Mouse (Mus musculus): ENCODE results near the gene Pde4b. TPM values are rescaled to one million over a fixed set of nuclear protein-coding genes. Genes with fewer than 3 reads are reported as not detected.

Pde4b gene
- polyA plus RNA-seq, 1 experiment from 2014 or later = 11.9 TPM

GRCm38 (mm10) chr4:102606825-102607224, 519.5 kb downstream of the Pde4b start:
- no peak overlapping the region for H3K9ac ChIP-seq (ENCODE audit: low read depth, low read length)
- H3K27ac ChIP-seq = no peak overlapping the region
- ATAC-seq (replicated peaks; ENCODE audit: low FRiP score, low read depth) (no peak), DNase-seq (ENCODE audit: low spot score) (no peak)
- WGBS = 83% methylated on average over 8 of the region's 8 CpGs
- TF ChIP-seq CTCF (IDR thresholded peaks at IDR 0.05; ENCODE audit: low read depth) = no peak
- H3K9me3 ChIP-seq (replicated peaks; ENCODE audit: low read length) = no peaks in the 10 kb centered on the region
- peaks cover 9% of the 10 kb centered on the region; the same call in 1 of the 2 replicates for H3K36me3 ChIP-seq (ENCODE audit: insufficient read depth, low read length)
- H3K4me2 ChIP-seq (ENCODE audit: low read length) = no peak overlapping the region
- H3K27me3 ChIP-seq (ENCODE audit: insufficient read depth, low read length) = no peaks in the 10 kb centered on the region
- H3K4me1 ChIP-seq (replicated peaks; ENCODE audit: insufficient read depth, low read length) = no peaks in the 10 kb centered on the region
- no peak overlapping the region for H3K4me3 ChIP-seq (replicated peaks; ENCODE audit: low read depth, low read length)

GRCm38 (mm10) chr4:102607744-102608416, 520.5 kb downstream of the Pde4b start:
- Histone ChIP-seq H3K4me1 (replicated peaks; ENCODE audit: insufficient read depth, low read length) (no peaks in the 10 kb centered on the region), H3K27me3 (ENCODE audit: insufficient read depth, low read length) (no peaks in the 10 kb centered on the region), H3K4me3 (replicated peaks; ENCODE audit: low read depth, low read length) (no peak overlapping the region), H3K27ac (no peak overlapping the region), H3K4me2 (ENCODE audit: low read length) (no peak overlapping the region), H3K36me3 (ENCODE audit: insufficient read depth, low read length) (peaks cover 3% of the 10 kb centered on the region; the same call in 1 of the 2 replicates), H3K9ac (ENCODE audit: low read depth, low read length) (no peak overlapping the region), H3K9me3 (replicated peaks; ENCODE audit: low read length) (no peaks in the 10 kb centered on the region)
- 80% methylated on average over 7 of the region's 7 CpGs for WGBS
- TF ChIP-seq CTCF (IDR thresholded peaks at IDR 0.05; ENCODE audit: low read depth) = no peak
- no peak for DNase-seq (ENCODE audit: low spot score)
- ATAC-seq (replicated peaks; ENCODE audit: low FRiP score, low read depth) = no peak

DNA sequence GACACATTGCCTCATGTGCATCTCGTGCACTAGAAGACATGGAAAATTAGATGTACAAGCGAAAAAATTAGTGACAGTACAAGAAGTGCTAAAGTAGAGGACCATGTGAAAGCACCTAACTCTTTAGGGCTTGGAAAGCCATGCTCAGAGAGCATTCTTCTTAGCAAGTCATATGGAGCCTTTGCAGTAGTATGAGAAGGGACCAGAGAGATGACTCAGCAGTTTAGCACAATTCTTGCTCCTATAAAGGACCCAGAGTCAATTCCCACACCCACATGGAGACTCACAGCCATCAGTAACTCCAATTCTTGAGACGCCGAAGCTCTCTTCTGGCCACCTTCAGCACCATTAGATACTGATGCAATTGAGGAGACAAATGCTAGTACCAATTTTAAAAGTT, 525.3 kb downstream of the Pde4b start:
- H3K27me3 ChIP-seq (ENCODE audit: insufficient read depth, low read length) = no peaks in the 10 kb centered on the region
- 90% methylated on average over 4 of the region's 4 CpGs for WGBS
- ATAC-seq (replicated peaks; ENCODE audit: low FRiP score, low read depth) = no peak
- H3K4me3 ChIP-seq (replicated peaks; ENCODE audit: low read depth, low read length) = no peak overlapping the region
- no peak overlapping the region for H3K4me2 ChIP-seq (ENCODE audit: low read length)
- no peaks in the 10 kb centered on the region for H3K9me3 ChIP-seq (replicated peaks; ENCODE audit: low read length)
- H3K36me3 ChIP-seq (ENCODE audit: insufficient read depth, low read length) = no peaks in the 10 kb centered on the region
- DNase-seq (ENCODE audit: low spot score) = no peak
- no peak for TF ChIP-seq CTCF (IDR thresholded peaks at IDR 0.05; ENCODE audit: low read depth)
- no peak overlapping the region for H3K9ac ChIP-seq (ENCODE audit: low read depth, low read length)
- H3K4me1 ChIP-seq (replicated peaks; ENCODE audit: insufficient read depth, low read length) = no peaks in the 10 kb centered on the region
- H3K27ac ChIP-seq = no peak overlapping the region

DNA sequence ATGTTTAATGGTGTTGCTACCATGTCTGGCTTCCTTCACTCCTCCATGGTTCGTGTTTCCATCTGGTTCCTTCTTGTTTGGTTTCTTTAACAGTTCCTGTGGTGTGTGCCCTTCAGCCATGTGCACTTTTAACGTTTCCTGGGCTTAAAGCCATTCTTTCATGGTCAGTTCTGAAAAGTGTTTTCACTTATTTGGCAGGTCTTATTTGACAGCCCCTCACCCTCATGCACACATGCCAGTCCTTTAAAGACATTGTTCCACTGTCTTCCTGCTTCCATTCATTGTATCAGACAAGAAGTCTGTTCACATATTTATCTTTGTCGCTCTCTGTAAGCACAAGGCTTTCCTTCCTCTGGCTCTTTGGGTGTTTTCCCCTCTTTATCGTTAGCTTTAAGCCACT, 530.4 kb downstream of the Pde4b start:
- Histone ChIP-seq H3K4me3 (replicated peaks; ENCODE audit: low read depth, low read length) (no peak overlapping the region), H3K27ac (no peak overlapping the region), H3K4me2 (ENCODE audit: low read length) (no peak overlapping the region), H3K4me1 (replicated peaks; ENCODE audit: insufficient read depth, low read length) (no peaks in the 10 kb centered on the region), H3K27me3 (ENCODE audit: insufficient read depth, low read length) (no peaks in the 10 kb centered on the region), H3K9me3 (replicated peaks; ENCODE audit: low read length) (no peaks in the 10 kb centered on the region), H3K9ac (ENCODE audit: low read depth, low read length) (no peak overlapping the region), H3K36me3 (ENCODE audit: insufficient read depth, low read length) (no peaks in the 10 kb centered on the region)
- TF ChIP-seq CTCF (IDR thresholded peaks at IDR 0.05; ENCODE audit: low read depth) = no peak
- ATAC-seq (replicated peaks; ENCODE audit: low FRiP score, low read depth) (no peak), DNase-seq (ENCODE audit: low spot score) (no peak)
- 67% methylated on average over 4 of the region's 4 CpGs for WGBS

DNA sequence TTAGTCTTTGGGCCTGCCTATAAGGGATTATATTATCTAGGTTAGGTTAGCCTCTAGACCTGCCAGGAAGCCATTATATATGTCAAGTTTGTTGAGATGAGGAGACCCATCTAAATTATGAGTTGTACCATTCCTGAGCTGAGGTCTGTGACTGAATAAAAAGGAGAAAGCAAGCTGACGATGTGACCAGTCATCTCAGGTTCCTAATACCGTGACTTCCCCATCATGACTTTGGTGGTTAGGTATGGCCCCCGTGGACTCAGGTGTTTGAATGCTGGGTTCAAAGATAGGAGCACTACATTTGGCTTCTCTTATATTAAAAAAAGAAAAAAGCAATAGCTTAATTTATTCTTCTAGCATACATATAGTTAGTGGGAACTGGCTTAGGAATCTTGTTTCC, 531.3 kb downstream of the Pde4b start:
- DNase-seq (ENCODE audit: low spot score) (no peak), ATAC-seq (replicated peaks; ENCODE audit: low FRiP score, low read depth) (no peak)
- Histone ChIP-seq H3K9me3 (replicated peaks; ENCODE audit: low read length) (no peaks in the 10 kb centered on the region), H3K4me1 (replicated peaks; ENCODE audit: insufficient read depth, low read length) (no peaks in the 10 kb centered on the region), H3K4me3 (replicated peaks; ENCODE audit: low read depth, low read length) (no peak overlapping the region), H3K36me3 (ENCODE audit: insufficient read depth, low read length) (no peaks in the 10 kb centered on the region), H3K9ac (ENCODE audit: low read depth, low read length) (no peak overlapping the region), H3K4me2 (ENCODE audit: low read length) (no peak overlapping the region), H3K27me3 (ENCODE audit: insufficient read depth, low read length) (no peaks in the 10 kb centered on the region), H3K27ac (no peak overlapping the region)
- 98% methylated on average over 3 of the region's 3 CpGs for WGBS
- no peak for TF ChIP-seq CTCF (IDR thresholded peaks at IDR 0.05; ENCODE audit: low read depth)

GRCm38 (mm10) chr4:102620179-102620910, 533.0 kb downstream of the Pde4b start:
- TF ChIP-seq CTCF (IDR thresholded peaks at IDR 0.05; ENCODE audit: low read depth) = no peak
- Histone ChIP-seq H3K4me2 (ENCODE audit: low read length) (no peak overlapping the region), H3K4me3 (replicated peaks; ENCODE audit: low read depth, low read length) (no peak overlapping the region), H3K9ac (ENCODE audit: low read depth, low read length) (no peak overlapping the region), H3K4me1 (replicated peaks; ENCODE audit: insufficient read depth, low read length) (no peaks in the 10 kb centered on the region), H3K27ac (no peak overlapping the region), H3K27me3 (ENCODE audit: insufficient read depth, low read length) (no peaks in the 10 kb centered on the region), H3K9me3 (replicated peaks; ENCODE audit: low read length) (no peaks in the 10 kb centered on the region), H3K36me3 (ENCODE audit: insufficient read depth, low read length) (no peaks in the 10 kb centered on the region)
- whole genome bisulfite sequencing = 68% methylated on average over 5 of the region's 5 CpGs
- no peak for ATAC-seq (replicated peaks; ENCODE audit: low FRiP score, low read depth)
- no peak for DNase-seq (ENCODE audit: low spot score)

Measured in kidney, postnatal 0 days (tissue).